Mouse (Mus musculus) liver, embryonic 12.5 days (tissue): ENCODE measurements at regions not wholly inside any gene's neighbourhood (a gene's known extent, or its start where the extent isn't known, plus 50 kb on each side); places are given as distances from the start of the nearest gene placed in this dataset.
A peak's percentile ranks its signal among the peaks of the same experiment; 100 is the strongest.

Source experiments
- ATAC-seq: fragments of 200-750 bp; cut with Nextera tagmentation; 2 replicates; pipeline ENCODE4 v1.8.0; 2017; ENCODE audit warnings: moderate number of reproducible peaks, mild to moderate bottlenecking, moderate library complexity
- H3K27ac ChIP-seq: fragments of 300-500 bp; sonication (generic); 2 replicates; pipeline ENCODE4 v1.5.1; 2016; ENCODE audit warnings: mild to moderate bottlenecking
- H3K27me3 ChIP-seq: fragments of 300-500 bp; sonication (generic); replicated peaks from 2 replicates; pipeline ENCODE4 v1.6.1; 2016; ENCODE audit warnings: mild to moderate bottlenecking, moderate library complexity
- H3K36me3 ChIP-seq: fragments of 300-500 bp; sonication (generic); 2 replicates; pipeline ENCODE4 v1.6.1; 2016; ENCODE audit warnings: mild to moderate bottlenecking, moderate library complexity
- H3K4me1 ChIP-seq: fragments of 300-500 bp; sonication (generic); 2 replicates; pipeline ENCODE4 v1.6.1; 2016
- H3K4me2 ChIP-seq: fragments of 300-500 bp; sonication (generic); 2 replicates; pipeline ENCODE4 v1.6.1; 2016; ENCODE audit warnings: mild to moderate bottlenecking, moderate library complexity
- H3K4me3 ChIP-seq: fragments of 300-500 bp; sonication (generic); 2 replicates; pipeline ENCODE4 v1.5.1; 2016; ENCODE audit warnings: mild to moderate bottlenecking, moderate library complexity
- H3K9ac ChIP-seq: fragments of 300-500 bp; sonication (generic); 2 replicates; pipeline ENCODE4 v1.6.1; 2016; ENCODE audit warnings: mild to moderate bottlenecking, moderate library complexity
- H3K9me3 ChIP-seq: fragments of 300-500 bp; sonication (generic); replicated peaks from 2 replicates; pipeline ENCODE4 v1.6.1; 2016; ENCODE audit warnings: mild to moderate bottlenecking, moderate library complexity
- WGBS: fragments of 180-500 bp; shearing (Covaris S2); methylation state at CpG from one replicate; pipeline ENCODE4 v1.1.7; 2016; ENCODE audit not compliant: insufficient replicate concordance; 5-methylcytosine and 5-hydroxymethylcytosine counted together

DNA sequence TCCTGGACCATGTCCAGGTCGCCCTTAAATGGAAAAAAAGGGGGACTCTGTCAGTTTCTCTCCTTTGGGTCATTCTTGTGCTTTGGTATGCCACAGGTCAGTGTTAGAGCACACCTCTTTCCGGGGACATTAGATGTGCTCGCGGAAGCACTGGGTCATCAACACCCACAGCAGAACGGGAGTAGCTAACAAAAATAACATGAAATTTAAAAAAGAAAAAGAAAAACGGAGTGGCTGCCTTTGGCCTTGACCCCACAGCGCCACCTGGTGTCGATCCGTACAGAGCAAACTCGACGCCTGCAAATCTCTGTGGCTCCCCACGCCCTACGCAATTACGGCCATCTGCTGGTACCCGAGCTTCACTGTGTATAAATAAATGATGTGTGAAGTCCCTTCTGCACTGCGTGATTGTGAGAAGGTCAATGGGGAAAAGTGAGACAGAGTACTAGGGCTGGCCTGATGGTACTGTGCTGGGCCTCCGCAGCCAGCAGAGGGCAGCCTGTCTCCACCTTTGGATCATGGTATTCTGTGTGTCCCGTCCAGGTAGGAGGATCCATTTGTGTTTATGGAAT lies 99.0 kb upstream of the Slc7a12 start:
- Histone ChIP-seq H3K4me3 (no peak overlapping the region), H3K9me3 (no peaks in the 10 kb centered on the region), H3K36me3 (no peaks in the 10 kb centered on the region), H3K27me3 (no peaks in the 10 kb centered on the region), H3K4me1 (no peaks in the 10 kb centered on the region), H3K4me2 (peak overlapping the region; percentile 43), H3K9ac (no peak overlapping the region), H3K27ac (no peak overlapping the region)
- peak; percentile 68; the same call in 1 of the 2 replicates for ATAC-seq
- WGBS, result 8% methylated on average over 18 of the region's 18 CpGs

DNA sequence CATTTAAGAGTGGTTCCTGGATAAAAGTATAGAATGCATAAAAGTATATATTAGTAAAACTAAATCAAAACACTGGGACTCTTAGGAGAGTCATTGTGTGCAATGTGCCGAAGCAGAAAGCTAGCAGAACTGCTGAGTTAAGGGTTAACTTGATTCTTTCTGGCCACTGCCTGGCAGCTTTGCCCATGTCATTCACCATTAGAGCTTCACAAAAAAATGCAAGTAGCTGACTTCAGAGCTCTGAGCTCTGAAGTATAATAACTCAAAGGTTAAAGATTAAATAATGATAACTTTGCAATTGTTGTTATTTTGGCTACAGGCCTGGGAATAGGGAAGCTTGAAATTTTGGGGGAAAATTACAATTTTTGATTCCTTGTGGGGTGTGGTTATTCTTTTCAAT lies 89.8 kb upstream of the Slc7a12 start:
- no peaks in the 10 kb centered on the region for H3K4me1 ChIP-seq
- H3K4me3 ChIP-seq, result no peak overlapping the region
- H3K36me3 ChIP-seq, result no peaks in the 10 kb centered on the region
- no peaks in the 10 kb centered on the region for H3K9me3 ChIP-seq
- H3K4me2 ChIP-seq, result no peak overlapping the region
- no peak overlapping the region for H3K9ac ChIP-seq
- H3K27ac ChIP-seq, result no peak overlapping the region
- ATAC-seq, result no peak
- WGBS, result 64% methylated on average over 1 of the region's 1 CpGs
- no peaks in the 10 kb centered on the region for H3K27me3 ChIP-seq

DNA sequence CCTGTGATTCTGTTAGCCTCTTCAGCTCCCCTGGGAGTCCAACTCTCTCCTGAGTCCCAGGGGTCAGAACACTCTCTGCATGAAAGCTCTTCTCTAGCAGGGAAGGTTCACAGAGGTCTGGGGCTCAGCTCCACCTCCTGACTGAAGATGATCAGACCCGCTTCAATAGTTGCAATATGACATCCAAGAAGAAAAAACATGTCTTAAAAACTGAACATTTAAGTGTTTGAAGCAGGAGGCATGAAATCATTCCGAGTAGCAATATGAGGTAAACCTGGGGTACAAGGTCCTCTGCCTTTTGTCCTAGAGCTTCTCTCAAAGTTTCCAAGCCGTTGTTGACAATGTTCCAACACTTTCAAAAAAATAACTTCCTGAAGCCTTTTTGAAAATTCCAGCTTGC lies 81.8 kb upstream of the Slc7a12 start:
- Histone ChIP-seq H3K4me2 (no peak overlapping the region), H3K9ac (no peak overlapping the region), H3K4me1 (no peaks in the 10 kb centered on the region), H3K36me3 (no peaks in the 10 kb centered on the region), H3K27ac (no peak overlapping the region), H3K27me3 (no peaks in the 10 kb centered on the region), H3K9me3 (no peaks in the 10 kb centered on the region), H3K4me3 (no peak overlapping the region)
- 58% methylated on average over 3 of the region's 3 CpGs for WGBS
- no peak for ATAC-seq

DNA sequence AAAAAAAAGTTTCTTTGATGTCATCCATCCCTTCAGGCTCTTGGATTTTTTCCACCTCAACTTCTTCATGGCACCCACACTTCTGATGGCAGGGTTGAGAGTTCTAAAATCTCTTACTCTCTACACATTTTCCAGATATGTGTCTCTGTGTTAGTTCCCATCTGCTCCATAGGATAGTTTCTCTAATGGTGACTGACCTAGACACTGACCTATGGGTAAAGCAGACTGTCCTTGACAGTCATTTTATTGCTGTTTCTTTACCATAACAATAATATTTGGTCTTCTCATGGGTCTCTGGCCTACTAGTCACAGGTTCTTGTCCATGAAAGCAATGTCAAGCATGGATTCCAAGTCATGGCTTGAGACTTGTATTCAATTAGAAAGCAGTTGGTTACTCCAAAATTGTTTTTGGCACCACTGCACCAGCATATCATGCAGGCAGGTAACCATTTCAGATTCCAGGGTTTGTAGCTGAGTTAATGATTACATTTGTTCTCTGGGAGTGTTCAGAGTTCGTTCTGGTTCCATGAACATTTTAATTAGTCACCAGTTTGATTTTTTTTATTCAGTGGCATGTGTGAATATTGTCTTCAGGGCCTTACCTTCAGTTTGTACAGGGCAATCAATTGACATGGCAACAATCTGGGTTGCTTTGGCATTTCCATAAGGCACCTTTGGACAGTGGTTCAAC lies 71.9 kb upstream of the Slc7a12 start:
- no peaks in the 10 kb centered on the region for H3K9me3 ChIP-seq
- H3K4me3 ChIP-seq, result no peak overlapping the region
- no peak overlapping the region for H3K4me2 ChIP-seq
- no peaks in the 10 kb centered on the region for H3K36me3 ChIP-seq
- H3K4me1 ChIP-seq, result no peaks in the 10 kb centered on the region
- WGBS, result 44% methylated on average over 1 of the region's 1 CpGs
- no peak for ATAC-seq
- no peak overlapping the region for H3K27ac ChIP-seq
- H3K9ac ChIP-seq, result no peak overlapping the region
- H3K27me3 ChIP-seq, result no peaks in the 10 kb centered on the region
